Mouse (Mus musculus): ENCODE measurements around the gene Actn4. TPM values are rescaled to one million over a fixed set of nuclear protein-coding genes. Genes with fewer than 3 reads are reported as not detected.

Actn4 gene
- polyA plus RNA-seq (2012; ENCODE audit: insufficient read depth, insufficient read length, missing spikeins): 92.7 and 105 TPM in 2 replicates

GRCm38 (mm10) chr7:28961927-28962670 is at the start of gene Actn4:
TSS of gene Actn4 (minus strand) at chr7:28962340.
- TF ChIP-seq POLR2A (IDR thresholded peaks at IDR 0.05; ENCODE audit: borderline replicate concordance, low read depth, low read length) (peak; percentile 70; the same call in 1 of the 2 replicates), CTCF (IDR thresholded peaks at IDR 0.05; ENCODE audit: low read depth, low read length) (no peak)
- H3K27ac ChIP-seq (ENCODE audit: insufficient read depth, low read depth, low read length): peak within 1 kb of the TSS; percentile 30; the same call in 1 of the 2 replicates
- H3K4me1 ChIP-seq (ENCODE audit: control insufficient read depth, insufficient read depth, low read length): peaks cover 35% of the 10 kb centered on the region
- peak within 1 kb of the TSS; percentile 93 for H3K4me3 ChIP-seq (ENCODE audit: insufficient read depth, low read length)

- Histone ChIP-seq H3K27ac (ENCODE audit: insufficient read depth, low read depth, low read length) (no peak overlapping the region), H3K4me1 (ENCODE audit: control insufficient read depth, insufficient read depth, low read length) (peaks cover 24% of the 10 kb centered on the region), H3K4me3 (ENCODE audit: insufficient read depth, low read length) (no peak overlapping the region)
- TF ChIP-seq CTCF (IDR thresholded peaks at IDR 0.05; ENCODE audit: low read depth, low read length) (no peak), POLR2A (IDR thresholded peaks at IDR 0.05; ENCODE audit: borderline replicate concordance, low read depth, low read length) (no peak)
Observed at GRCm38 (mm10) chr7:29008714-29009113, 46.6 kb upstream of the Actn4 start.

GRCm38 (mm10) chr7:29008171-29008570 is 46.0 kb upstream of the Actn4 start:
- Histone ChIP-seq H3K4me1 (ENCODE audit: control insufficient read depth, insufficient read depth, low read length) (peaks cover 24% of the 10 kb centered on the region), H3K4me3 (ENCODE audit: insufficient read depth, low read length) (no peak overlapping the region), H3K27ac (ENCODE audit: insufficient read depth, low read depth, low read length) (no peak overlapping the region)
- no peak for TF ChIP-seq POLR2A (IDR thresholded peaks at IDR 0.05; ENCODE audit: borderline replicate concordance, low read depth, low read length)
- no peak for TF ChIP-seq CTCF (IDR thresholded peaks at IDR 0.05; ENCODE audit: low read depth, low read length)

GRCm38 (mm10) chr7:29007224-29008101 is 45.3 kb upstream of the Actn4 start:
- no peak for TF ChIP-seq POLR2A (IDR thresholded peaks at IDR 0.05; ENCODE audit: borderline replicate concordance, low read depth, low read length)
- H3K4me3 ChIP-seq (ENCODE audit: insufficient read depth, low read length): no peak overlapping the region
- H3K4me1 ChIP-seq (ENCODE audit: control insufficient read depth, insufficient read depth, low read length): peaks cover 24% of the 10 kb centered on the region
- H3K27ac ChIP-seq (ENCODE audit: insufficient read depth, low read depth, low read length): peak overlapping the region; percentile 6; the same call in 1 of the 2 replicates

GRCm38 (mm10) chr7:29000651-29001605 is 38.8 kb upstream of the Actn4 start:
- peaks cover 4% of the 10 kb centered on the region for H3K4me1 ChIP-seq (ENCODE audit: control insufficient read depth, insufficient read depth, low read length)
- peak overlapping the region; percentile 50 for H3K4me3 ChIP-seq (ENCODE audit: insufficient read depth, low read length)
- TF ChIP-seq POLR2A (IDR thresholded peaks at IDR 0.05; ENCODE audit: borderline replicate concordance, low read depth, low read length) (no peak), CTCF (IDR thresholded peaks at IDR 0.05; ENCODE audit: low read depth, low read length) (no peak)
- no peak overlapping the region for H3K27ac ChIP-seq (ENCODE audit: insufficient read depth, low read depth, low read length)

- no peak overlapping the region for H3K27ac ChIP-seq (ENCODE audit: insufficient read depth, low read depth, low read length)
- TF ChIP-seq CTCF (IDR thresholded peaks at IDR 0.05; ENCODE audit: low read depth, low read length) (no peak), POLR2A (IDR thresholded peaks at IDR 0.05; ENCODE audit: borderline replicate concordance, low read depth, low read length) (no peak)
Observed at GRCm38 (mm10) chr7:28993402-28993801, 31.3 kb upstream of the Actn4 start.

GRCm38 (mm10) chr7:28992997-28993396 is 30.9 kb upstream of the Actn4 start:
- TF ChIP-seq POLR2A (IDR thresholded peaks at IDR 0.05; ENCODE audit: borderline replicate concordance, low read depth, low read length) (no peak), CTCF (IDR thresholded peaks at IDR 0.05; ENCODE audit: low read depth, low read length) (no peak)
- H3K27ac ChIP-seq (ENCODE audit: insufficient read depth, low read depth, low read length): no peak overlapping the region

More at GRCm38 (mm10) chr7:28993402-28993801, 31.3 kb upstream of the Actn4 start:
- Histone ChIP-seq H3K4me1 (ENCODE audit: control insufficient read depth, insufficient read depth, low read length) (no peaks in the 10 kb centered on the region), H3K4me3 (ENCODE audit: insufficient read depth, low read length) (no peak overlapping the region)

DNA sequence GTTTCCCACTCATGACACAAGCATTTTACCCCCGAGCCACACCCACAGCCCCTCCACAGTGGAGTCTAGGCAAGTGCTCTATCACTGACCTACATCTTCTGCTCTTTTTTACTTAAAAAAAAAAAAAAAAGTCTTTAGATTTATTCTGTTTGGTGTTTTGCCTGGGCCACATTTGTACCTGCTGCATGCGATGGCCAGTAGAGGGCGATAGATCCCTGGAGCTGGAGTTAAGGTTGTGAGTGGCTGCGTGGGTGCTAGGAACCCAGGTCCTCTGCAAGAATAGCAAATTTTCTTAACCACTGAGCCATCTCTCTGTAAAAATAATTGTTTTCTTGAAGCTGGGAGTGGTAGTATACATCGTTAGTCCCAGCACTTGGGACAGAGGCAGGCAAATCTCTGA is 29.5 kb upstream of the Actn4 start:
- no peak overlapping the region for H3K27ac ChIP-seq (ENCODE audit: insufficient read depth, low read depth, low read length)

More at GRCm38 (mm10) chr7:28992997-28993396, 30.9 kb upstream of the Actn4 start:
- H3K4me3 ChIP-seq (ENCODE audit: insufficient read depth, low read length): no peak overlapping the region
- no peaks in the 10 kb centered on the region for H3K4me1 ChIP-seq (ENCODE audit: control insufficient read depth, insufficient read depth, low read length)

GRCm38 (mm10) chr7:28990766-28991273 is 28.7 kb upstream of the Actn4 start:
- no peak overlapping the region for H3K4me3 ChIP-seq (ENCODE audit: insufficient read depth, low read length)
- H3K4me1 ChIP-seq (ENCODE audit: control insufficient read depth, insufficient read depth, low read length): 0 out of 2 replicates have a peak, but pooled peaks cover 1% of the 10 kb centered on the region
- no peak for TF ChIP-seq CTCF (IDR thresholded peaks at IDR 0.05; ENCODE audit: low read depth, low read length)
- H3K27ac ChIP-seq (ENCODE audit: insufficient read depth, low read depth, low read length): no peak overlapping the region

More for the DNA sequence above, 29.5 kb upstream of the Actn4 start:
- Histone ChIP-seq H3K4me3 (ENCODE audit: insufficient read depth, low read length) (no peak overlapping the region), H3K4me1 (ENCODE audit: control insufficient read depth, insufficient read depth, low read length) (no peaks in the 10 kb centered on the region)
- TF ChIP-seq POLR2A (IDR thresholded peaks at IDR 0.05; ENCODE audit: borderline replicate concordance, low read depth, low read length) (no peak), CTCF (IDR thresholded peaks at IDR 0.05; ENCODE audit: low read depth, low read length) (peak; percentile 74)
